14 mouse cellular contexts compared by ENCODE assay signal in the genomic region with DNA sequence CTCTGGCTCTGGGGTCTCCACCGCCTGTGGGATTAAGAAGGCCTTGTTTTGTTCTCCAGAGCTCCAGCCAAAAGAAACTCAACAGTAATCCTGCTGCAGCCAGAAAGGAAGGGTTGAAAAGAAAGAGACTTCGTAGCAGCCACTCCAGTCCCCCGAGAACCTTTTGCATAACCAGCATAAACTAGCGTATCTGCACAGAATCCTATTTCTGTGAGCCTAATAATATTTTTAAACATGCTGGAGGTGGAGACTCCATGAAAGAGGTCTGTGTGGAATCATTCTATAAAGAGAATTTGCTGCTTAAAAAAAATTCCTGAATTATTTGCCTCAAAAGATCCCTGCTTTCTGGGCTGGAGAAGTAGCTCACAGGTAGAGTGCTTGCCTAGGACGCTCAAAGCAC.
"Had no signal": no experiment of that assay in that cellular context is flagged by ENCODE, and none has a peak within 500 bp of the region (broad histone marks: within the 10 kb centered on the region; RNA-seq: fewer than 3 reads in every experiment).

No protein-coding gene starts in this region.

- H3K27ac ChIP-seq: liver, embryonic 12.5 days; macrophage; midbrain, embryonic 12.5 days; neural tube, embryonic 13.5 days had no signal

- ATAC-seq: liver, embryonic 12.5 days; midbrain, embryonic 16.5 days had no signal

- H3K36me3 ChIP-seq: liver, embryonic 12.5 days; midbrain, embryonic 12.5 days; neural tube, embryonic 13.5 days had no signal

- DNase-seq: kidney, adult 11 months; kidney, postnatal 10 days; kidney, postnatal 4 days; lung, embryonic 14.5 days; lung, postnatal 10 days; retina, postnatal 1 day; right cerebral cortex, postnatal 4 days; thymus, postnatal 36 days had no signal

- H3K4me1 ChIP-seq: liver, embryonic 12.5 days; midbrain, embryonic 12.5 days; neural tube, embryonic 13.5 days had no signal

- H3K9me3 ChIP-seq: liver, embryonic 12.5 days; megakaryocyte, embryonic 14.5 days; midbrain, embryonic 12.5 days; neural tube, embryonic 13.5 days had no signal

- H3K4me3 ChIP-seq: liver, embryonic 12.5 days; megakaryocyte, embryonic 14.5 days; midbrain, embryonic 12.5 days; neural tube, embryonic 13.5 days had no signal

- H3K4me2 ChIP-seq: liver, embryonic 12.5 days; lung, embryonic 14.5 days; midbrain, embryonic 12.5 days; neural tube, embryonic 13.5 days had no signal

- H3K27me3 ChIP-seq: liver, embryonic 12.5 days; megakaryocyte, embryonic 14.5 days; midbrain, embryonic 12.5 days; neural tube, embryonic 13.5 days had no signal

- H3K9ac ChIP-seq: liver, embryonic 12.5 days; lung, embryonic 14.5 days; midbrain, embryonic 12.5 days; neural tube, embryonic 13.5 days had no signal
